Mouse (Mus musculus) hindbrain, embryonic 10.5 days (tissue): ENCODE data around the gene Arf3. TPM values are rescaled to one million over a fixed set of nuclear protein-coding genes. Genes with fewer than 3 reads are reported as not detected.
A peak's percentile ranks its signal among the peaks of the same experiment; 100 is the strongest.

Experiments
- DNase-seq: peaks from one replicate; pipeline ENCODE4 v3.0.0-alpha.2; 2017; ENCODE audit warnings: low spot score
- H3K27ac ChIP-seq: fragments of 300-500 bp; sonication (generic); 2 replicates; pipeline ENCODE4 v1.5.1; 2016; ENCODE audit warnings: mild to moderate bottlenecking, moderate library complexity
- H3K27me3 ChIP-seq: fragments of 300-500 bp; sonication (generic); 2 replicates; pipeline ENCODE4 v1.6.1; 2016; ENCODE audit warnings: mild to moderate bottlenecking; ENCODE audit not compliant: poor library complexity, insufficient read depth, severe bottlenecking
- H3K36me3 ChIP-seq: fragments of 300-500 bp; sonication (generic); 2 replicates; pipeline ENCODE4 v1.6.1; 2016; ENCODE audit warnings: mild to moderate bottlenecking, moderate library complexity
- H3K4me1 ChIP-seq: fragments of 300-500 bp; sonication (generic); replicated peaks from 2 replicates; pipeline ENCODE4 v1.6.1; 2016; ENCODE audit warnings: mild to moderate bottlenecking
- H3K4me3 ChIP-seq: fragments of 300-500 bp; sonication (generic); 2 replicates; pipeline ENCODE4 v1.5.1; 2016; ENCODE audit warnings: mild to moderate bottlenecking, moderate library complexity
- H3K9me3 ChIP-seq: fragments of 300-500 bp; sonication (generic); 2 replicates; pipeline ENCODE4 v1.6.1; 2016; ENCODE audit warnings: mild to moderate bottlenecking, moderate library complexity
- WGBS: fragments of 180-500 bp; shearing (Covaris S2); methylation state at CpG from one replicate; pipeline ENCODE4 v1.1.7; 2016; 5-methylcytosine and 5-hydroxymethylcytosine counted together
- polyA plus RNA-seq: library from polyadenylated mRNA; unstranded; fragments of >200 nt; fragmentation: Nextera tagmentation; extraction: Ambion mirVana; gene quantifications from 2 replicates; pipeline ENCODE4 v1.2.1, GENCODE M21; 2016

Arf3 gene
- polyA plus RNA-seq, 1 experiment from 2014 or later, result 45.1 TPM

DNA sequence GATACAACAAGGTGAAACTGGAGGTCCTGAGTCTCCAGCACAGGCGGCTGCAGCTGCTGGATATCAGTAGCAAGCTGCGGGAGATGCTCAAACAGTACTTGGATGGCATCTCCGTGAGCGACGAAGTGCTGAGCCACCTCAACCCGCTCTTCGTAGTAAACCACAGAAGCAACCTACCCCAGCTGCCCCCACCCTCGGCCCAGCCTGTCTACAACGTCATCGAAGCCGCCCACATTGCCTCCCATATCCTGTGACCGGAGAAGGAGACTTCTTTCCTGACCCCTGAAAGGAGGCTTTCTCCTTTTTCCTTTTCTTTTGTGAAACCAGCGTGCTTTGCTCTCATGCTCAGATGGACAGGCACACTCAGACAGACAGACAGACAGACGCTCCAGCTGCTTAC is 40.2 kb downstream of the Arf3 start:
- Histone ChIP-seq H3K27ac (0 out of 2 replicates have a peak overlapping the region, but pooled peaks have one; percentile 35), H3K4me3 (no peak overlapping the region), H3K9me3 (no peaks in the 10 kb centered on the region), H3K4me1 (peaks cover 53% of the 10 kb centered on the region), H3K27me3 (peaks cover 52% of the 10 kb centered on the region), H3K36me3 (no peaks in the 10 kb centered on the region)
- 60% methylated on average over 14 of the region's 14 CpGs for WGBS
- DNase-seq, result peak; percentile 18

DNA sequence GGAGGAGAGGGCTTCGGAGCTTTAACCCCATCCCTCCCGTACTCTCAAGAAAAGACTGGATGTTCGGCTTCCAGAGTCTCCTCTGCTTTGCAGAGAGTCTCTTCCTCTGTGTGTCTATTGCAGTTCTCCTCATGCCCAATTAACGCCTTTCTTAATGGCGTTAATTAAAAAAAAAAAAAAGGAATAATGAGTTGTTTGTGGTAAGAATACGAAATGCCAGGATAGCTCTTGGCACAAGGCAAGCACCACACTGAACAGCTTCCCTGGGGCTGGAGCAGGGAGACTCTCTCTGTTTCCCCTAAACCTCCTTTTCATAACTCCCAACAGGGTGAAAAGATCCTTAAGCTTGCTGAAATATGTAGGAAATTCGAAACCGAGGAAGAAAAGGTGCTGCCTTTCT is 40.8 kb downstream of the Arf3 start:
- H3K9me3 ChIP-seq, result no peaks in the 10 kb centered on the region
- 87% methylated on average over 8 of the region's 8 CpGs for WGBS
- H3K4me3 ChIP-seq, result no peak overlapping the region
- H3K36me3 ChIP-seq, result no peaks in the 10 kb centered on the region
- H3K27me3 ChIP-seq, result peaks cover 52% of the 10 kb centered on the region
- no peak overlapping the region for H3K27ac ChIP-seq
- H3K4me1 ChIP-seq, result peaks cover 47% of the 10 kb centered on the region
- no peak for DNase-seq

DNA sequence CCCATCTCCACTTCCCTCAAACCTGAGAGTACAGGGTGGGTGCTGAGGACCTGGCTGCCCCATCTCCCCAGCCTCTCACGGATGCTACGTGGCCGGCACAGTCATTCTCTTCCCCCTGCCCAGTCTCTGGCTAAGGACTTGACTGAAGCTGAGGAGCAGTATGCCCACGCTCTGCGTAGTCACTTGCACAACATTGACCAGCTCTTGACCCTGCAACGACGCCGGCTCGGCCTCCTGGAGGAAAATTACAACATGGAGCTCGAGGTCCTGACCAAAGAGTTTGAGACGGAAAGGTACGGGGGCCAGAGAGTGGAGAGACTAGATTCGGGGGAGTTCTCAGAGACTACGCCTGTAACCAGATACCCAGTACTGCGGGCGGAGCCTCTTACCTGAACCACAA is 45.7 kb downstream of the Arf3 start:
- H3K4me3 ChIP-seq, result no peak overlapping the region
- H3K9me3 ChIP-seq, result no peaks in the 10 kb centered on the region
- 66% methylated on average over 16 of the region's 16 CpGs for WGBS
- no peak for DNase-seq
- no peak overlapping the region for H3K27ac ChIP-seq
- peaks cover 8% of the 10 kb centered on the region; the same call in 1 of the 2 replicates for H3K4me1 ChIP-seq
- H3K27me3 ChIP-seq, result peaks cover 11% of the 10 kb centered on the region
- no peaks in the 10 kb centered on the region for H3K36me3 ChIP-seq

DNA sequence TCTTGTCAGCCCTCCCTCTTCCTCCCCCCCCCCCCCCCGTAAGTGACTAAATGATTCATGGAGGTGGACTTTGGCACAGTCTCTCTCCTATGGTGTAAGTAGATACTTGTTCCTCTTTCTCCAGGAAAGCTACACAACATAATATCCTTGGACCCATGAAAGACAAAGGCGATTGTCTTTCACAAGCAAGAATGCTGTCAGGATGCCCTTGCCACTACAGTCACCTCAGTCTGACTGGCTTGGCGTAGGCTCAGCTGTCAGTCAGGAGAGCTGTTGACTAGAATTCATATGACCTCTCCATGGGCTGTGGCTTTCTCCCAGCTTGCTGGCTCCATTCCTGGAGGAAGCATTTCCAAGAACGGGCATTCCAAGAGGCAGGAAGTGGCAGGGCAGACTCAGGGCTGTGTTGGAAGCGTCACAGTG is 48.8 kb downstream of the Arf3 start:
- no peak overlapping the region for H3K27ac ChIP-seq
- H3K4me1 ChIP-seq, result no peaks in the 10 kb centered on the region
- H3K4me3 ChIP-seq, result no peak overlapping the region
- H3K27me3 ChIP-seq, result peaks cover 6% of the 10 kb centered on the region; the same call in 1 of the 2 replicates
- 76% methylated on average over 5 of the region's 5 CpGs for WGBS
- DNase-seq, result no peak
- no peaks in the 10 kb centered on the region for H3K36me3 ChIP-seq
- no peaks in the 10 kb centered on the region for H3K9me3 ChIP-seq

DNA sequence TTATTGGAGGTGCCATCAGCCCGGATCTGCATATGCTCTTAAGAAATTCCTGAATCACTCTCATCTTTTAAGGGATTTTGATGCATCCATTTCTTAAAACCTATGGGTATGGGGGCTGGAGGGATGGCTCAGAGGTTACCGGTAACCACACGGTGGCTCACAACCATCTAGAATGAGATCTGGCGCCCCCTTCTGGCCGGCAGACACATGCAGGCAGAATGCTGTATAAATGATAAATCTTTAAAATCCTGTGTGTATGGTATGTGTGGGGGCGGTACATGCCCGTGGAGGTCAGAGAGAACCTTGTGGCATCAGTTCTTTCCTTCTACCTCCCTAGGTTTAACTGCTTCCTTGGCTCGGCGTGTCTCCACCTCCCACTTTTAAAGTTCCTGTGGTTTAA is 52.6 kb downstream of the Arf3 start:
- H3K4me1 ChIP-seq, result peaks cover 6% of the 10 kb centered on the region; the same call in 1 of the 2 replicates
- no peaks in the 10 kb centered on the region for H3K36me3 ChIP-seq
- no peak overlapping the region for H3K4me3 ChIP-seq
- H3K27me3 ChIP-seq, result peaks cover 15% of the 10 kb centered on the region; the same call in 1 of the 2 replicates
- H3K9me3 ChIP-seq, result no peaks in the 10 kb centered on the region
- DNase-seq, result peak; percentile 78
- no peak overlapping the region for H3K27ac ChIP-seq
- 17% methylated on average over 9 of the region's 9 CpGs for WGBS

DNA sequence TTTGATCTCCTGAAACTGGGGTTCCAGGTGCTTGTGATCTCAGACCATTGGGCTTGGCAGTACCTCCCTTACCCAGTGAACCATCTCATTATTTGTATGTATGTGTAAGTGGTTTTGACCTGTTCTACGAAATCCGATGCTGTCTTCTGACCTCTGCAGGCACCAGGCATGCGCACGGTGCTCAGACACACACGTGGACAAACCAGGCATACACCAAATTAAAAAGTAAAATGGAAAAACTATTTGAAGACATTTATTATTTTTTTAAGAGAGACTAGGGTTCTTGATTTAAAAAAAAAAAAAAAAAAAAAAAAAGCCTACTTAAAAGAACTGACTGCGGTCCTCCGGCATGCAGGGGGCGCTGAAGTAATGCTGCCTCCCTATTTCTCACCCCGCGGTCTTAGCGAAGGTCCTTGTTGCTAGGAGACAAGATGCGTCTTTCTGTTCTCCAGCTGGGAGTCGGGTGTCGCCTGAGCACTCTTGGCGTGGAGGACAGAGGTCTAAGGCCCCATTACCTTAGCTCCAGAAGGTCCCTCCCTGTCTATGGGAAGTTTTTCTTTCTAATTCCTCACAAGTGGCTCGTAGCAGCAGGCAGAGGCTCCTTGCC is 55.1 kb downstream of the Arf3 start, which contains the start of gene Ccdc65:
TSS of gene Ccdc65 (plus strand) at position 442 of the 607 bp plus-strand sequence.
- peaks cover 8% of the 10 kb centered on the region; the same call in 1 of the 2 replicates for H3K4me1 ChIP-seq
- no peaks in the 10 kb centered on the region for H3K36me3 ChIP-seq
- peaks cover 39% of the 10 kb centered on the region for H3K27me3 ChIP-seq
- 0 out of 2 replicates have a peak within 1 kb of the TSS, but pooled peaks have one; percentile 16 for H3K27ac ChIP-seq
- H3K9me3 ChIP-seq, result no peaks in the 10 kb centered on the region
- 19% methylated on average over 16 of the region's 16 CpGs for WGBS
- H3K4me3 ChIP-seq, result peak within 1 kb of the TSS; percentile 47
- DNase-seq, result peak; percentile 79

DNA sequence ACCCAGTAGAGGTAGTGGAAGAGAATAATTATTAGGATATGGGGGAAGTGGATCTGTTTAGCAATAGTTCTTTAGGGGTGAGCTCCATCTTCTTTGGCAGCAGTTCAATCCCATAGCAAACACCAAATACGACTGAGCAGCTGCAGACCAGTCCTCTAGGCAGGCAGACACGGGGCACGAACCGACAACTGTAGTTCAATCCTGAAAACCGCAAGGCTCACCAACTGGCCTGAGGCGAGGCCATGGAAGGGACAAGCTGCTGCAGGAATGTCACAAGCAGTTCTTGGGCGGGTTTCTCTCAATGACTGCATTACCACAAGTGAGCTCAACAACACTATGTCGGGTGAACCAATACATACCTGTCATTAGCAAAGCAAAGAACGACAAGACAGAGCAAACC is 58.7 kb downstream of the Arf3 start:
- no peaks in the 10 kb centered on the region for H3K9me3 ChIP-seq
- peaks cover 69% of the 10 kb centered on the region for H3K27me3 ChIP-seq
- no peaks in the 10 kb centered on the region for H3K36me3 ChIP-seq
- no peak overlapping the region for H3K27ac ChIP-seq
- 70% methylated on average over 9 of the region's 9 CpGs for WGBS
- H3K4me3 ChIP-seq, result no peak overlapping the region
- H3K4me1 ChIP-seq, result peaks cover 15% of the 10 kb centered on the region
- no peak for DNase-seq

DNA sequence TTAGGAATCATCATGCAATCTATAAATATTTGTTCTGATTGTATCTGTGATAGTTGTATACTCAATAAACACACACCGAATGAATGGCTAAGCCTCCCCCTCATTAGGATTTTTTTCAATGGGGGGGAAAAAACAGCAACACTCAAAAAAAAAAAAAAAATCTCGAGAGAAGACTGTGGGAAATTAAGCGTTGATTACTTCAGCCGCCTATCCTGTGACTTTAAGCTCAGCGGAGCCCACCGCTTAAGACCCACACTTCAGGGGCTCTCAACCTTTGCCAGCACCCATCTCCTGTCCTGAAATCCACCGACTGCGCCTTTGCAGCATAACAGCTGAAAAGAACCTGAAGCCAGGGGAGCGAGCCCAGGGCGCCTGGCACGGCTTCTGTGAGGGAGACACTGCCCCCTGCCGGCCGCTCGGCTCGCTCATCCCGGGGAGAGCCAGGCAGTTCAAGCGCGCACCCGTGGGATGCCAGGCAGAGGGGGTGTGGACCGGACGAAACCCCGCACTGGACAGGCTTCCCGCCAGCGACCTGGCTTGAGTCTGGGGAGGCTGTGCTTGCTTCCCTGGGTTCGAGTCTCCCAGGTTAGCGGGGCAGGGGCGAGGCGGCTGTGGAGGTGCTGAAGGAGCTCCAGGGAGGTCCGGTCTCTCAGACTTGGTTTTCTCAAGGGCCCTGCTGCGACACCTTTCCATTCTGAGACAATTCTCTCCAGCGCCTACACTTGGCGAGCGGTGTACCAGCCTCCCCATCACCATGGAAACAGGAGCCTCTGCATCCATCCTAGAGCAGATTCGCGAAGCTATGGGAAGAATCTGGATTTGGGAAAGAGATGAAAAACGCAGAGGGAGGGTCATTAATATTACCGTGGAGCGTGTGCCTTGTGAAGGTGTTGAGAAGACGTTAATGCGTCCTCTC is 63.6 kb downstream of the Arf3 start:
- no peak overlapping the region for H3K27ac ChIP-seq
- WGBS, result 6% methylated on average over 40 of the region's 40 CpGs

DNA sequence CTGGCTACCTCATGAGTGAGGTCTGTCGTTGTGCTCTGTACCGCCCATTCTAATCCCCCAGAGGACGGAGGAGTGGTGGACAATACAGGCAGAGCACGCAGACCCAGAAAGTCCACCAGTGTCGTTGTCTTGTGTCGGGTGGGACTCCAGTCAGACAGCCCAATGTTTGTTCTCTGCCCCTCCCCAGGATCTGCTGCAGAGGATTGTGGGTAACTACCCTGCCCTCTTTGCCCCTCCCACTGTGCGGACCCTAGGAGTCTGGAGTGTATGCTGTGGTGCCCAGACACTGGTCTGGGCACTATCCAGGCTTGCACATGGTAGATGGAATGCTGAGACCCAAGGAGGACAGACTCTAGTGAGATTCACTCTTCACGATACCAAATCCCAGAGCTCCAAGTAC is 66.8 kb downstream of the Arf3 start:
- Histone ChIP-seq H3K27me3 (peaks cover 21% of the 10 kb centered on the region), H3K27ac (no peak overlapping the region), H3K36me3 (no peaks in the 10 kb centered on the region), H3K4me3 (no peak overlapping the region), H3K4me1 (peaks cover 29% of the 10 kb centered on the region), H3K9me3 (no peaks in the 10 kb centered on the region)
- DNase-seq, result no peak
- WGBS, result 65% methylated on average over 8 of the region's 8 CpGs

More for the DNA sequence above, 63.6 kb downstream of the Arf3 start:
- Histone ChIP-seq H3K27me3 (peaks cover 51% of the 10 kb centered on the region), H3K4me3 (peak overlapping the region; percentile 47), H3K9me3 (no peaks in the 10 kb centered on the region), H3K36me3 (no peaks in the 10 kb centered on the region), H3K4me1 (peaks cover 16% of the 10 kb centered on the region)
- peak; percentile 89 for DNase-seq

DNA sequence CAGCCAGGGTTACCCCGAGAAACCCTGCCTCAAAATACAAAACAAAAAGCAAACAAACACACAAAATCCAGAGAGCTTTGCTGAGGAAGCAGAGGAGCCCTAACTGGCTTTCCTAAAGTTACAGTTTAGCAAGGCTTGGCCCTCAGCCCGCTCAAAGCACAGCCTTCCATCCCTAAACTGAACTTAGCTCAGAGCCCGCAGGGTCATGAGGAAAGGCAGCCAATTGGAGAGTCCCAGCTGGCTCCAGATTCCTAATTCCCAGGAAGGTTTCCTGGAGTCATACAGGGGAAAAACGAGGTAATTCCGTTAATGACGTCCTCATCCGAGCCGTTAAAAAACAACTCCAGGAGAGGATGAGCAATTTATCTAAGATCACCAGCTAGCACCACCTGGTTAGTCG is 67.3 kb downstream of the Arf3 start:
- H3K27me3 ChIP-seq, result peaks cover 16% of the 10 kb centered on the region
- no peaks in the 10 kb centered on the region for H3K9me3 ChIP-seq
- 70% methylated on average over 9 of the region's 9 CpGs for WGBS
- no peak overlapping the region for H3K4me3 ChIP-seq
- peaks cover 34% of the 10 kb centered on the region for H3K4me1 ChIP-seq
- H3K36me3 ChIP-seq, result no peaks in the 10 kb centered on the region
- no peak overlapping the region for H3K27ac ChIP-seq
- no peak for DNase-seq

DNA sequence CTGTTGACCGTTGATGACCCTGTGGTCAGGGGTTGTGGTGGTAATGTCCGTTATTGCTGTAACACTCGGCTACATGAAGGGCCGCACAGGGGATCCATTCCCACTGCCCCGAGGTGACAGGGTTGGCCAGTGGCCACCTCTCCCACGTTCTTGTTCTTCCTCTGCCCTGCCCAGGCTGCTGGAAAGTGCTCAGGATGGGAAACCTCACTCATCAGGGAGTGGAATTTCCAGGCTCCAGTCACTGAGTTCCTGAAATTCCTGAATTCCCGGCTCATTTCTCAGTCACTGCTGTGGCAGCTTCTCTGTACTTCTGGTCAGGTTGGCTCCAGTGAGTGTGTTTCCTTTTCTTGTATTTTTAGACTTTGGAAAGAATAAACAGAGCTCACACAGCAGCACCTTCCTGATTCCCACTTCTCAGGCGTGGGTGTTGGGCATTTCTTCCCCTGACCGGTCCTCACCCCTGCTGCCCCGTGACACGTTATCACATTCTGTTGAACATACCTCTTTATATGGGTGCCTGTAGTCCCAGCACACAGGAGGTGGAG is 70.8 kb downstream of the Arf3 start:
- Histone ChIP-seq H3K27ac (peak overlapping the region; percentile 86), H3K27me3 (no peaks in the 10 kb centered on the region), H3K9me3 (no peaks in the 10 kb centered on the region), H3K4me3 (no peak overlapping the region), H3K4me1 (peaks cover 50% of the 10 kb centered on the region), H3K36me3 (no peaks in the 10 kb centered on the region)
- 46% methylated on average over 11 of the region's 11 CpGs for WGBS
- peak; percentile 12 for DNase-seq

DNA sequence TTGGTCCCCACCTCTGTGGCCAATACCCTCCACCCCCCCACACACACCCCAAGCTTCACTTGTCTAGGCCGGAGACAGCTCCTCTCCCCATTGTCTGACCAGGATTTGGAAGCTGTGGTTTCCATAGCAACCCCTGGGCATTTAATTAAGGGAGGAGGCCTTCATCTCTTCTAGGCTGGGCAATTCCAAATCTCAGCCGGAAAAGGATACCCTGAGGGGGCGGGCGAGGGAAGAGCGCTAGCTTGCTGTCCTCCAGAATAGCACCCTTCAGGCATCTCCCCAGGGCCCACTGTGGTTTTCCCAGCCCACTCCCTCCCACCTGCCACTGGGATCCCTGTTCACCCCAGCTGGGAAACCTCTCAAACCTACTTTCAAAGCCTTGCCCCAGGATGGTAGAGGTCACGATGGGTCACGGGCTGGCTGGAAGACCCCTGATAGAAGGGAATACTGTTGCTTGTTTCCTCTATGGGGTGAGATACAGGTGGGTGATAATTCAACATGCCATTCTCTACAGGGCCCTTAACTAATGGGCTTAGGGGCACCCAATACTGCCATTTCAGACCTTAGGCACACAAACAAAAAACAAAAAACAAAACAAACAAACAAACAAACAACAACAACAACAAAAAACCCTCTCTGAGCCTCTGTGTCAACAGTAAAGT is 71.4 kb downstream of the Arf3 start:
- no peaks in the 10 kb centered on the region for H3K36me3 ChIP-seq
- 13% methylated on average over 7 of the region's 7 CpGs for WGBS
- peaks cover 50% of the 10 kb centered on the region for H3K4me1 ChIP-seq
- H3K27me3 ChIP-seq, result no peaks in the 10 kb centered on the region
- H3K27ac ChIP-seq, result peak overlapping the region; percentile 86
- H3K9me3 ChIP-seq, result no peaks in the 10 kb centered on the region
- peak overlapping the region; percentile 29 for H3K4me3 ChIP-seq
- DNase-seq, result peak; percentile 74
